Mouse (Mus musculus) neural tube, embryonic 12.5 days (tissue): ENCODE measurements around the gene Aqp2. TPM values are rescaled to one million over a fixed set of nuclear protein-coding genes. Genes with fewer than 3 reads are reported as not detected.

Experiments used
- polyA plus RNA-seq: library from polyadenylated mRNA; unstranded; fragments of >200 nt; fragmentation: Nextera tagmentation; extraction: Ambion mirVana; gene quantifications from 2 replicates; pipeline ENCODE4 v1.2.1, GENCODE M21; 2016

The Aqp2 gene
- polyA plus RNA-seq, 1 experiment from 2014 or later, result not detected

Other genes with a start within 250 kb of the Aqp2 start
- gene Fmnl3, start 208.6 kb upstream of the Aqp2 start, polyA plus RNA-seq, result 15.1 and 16.1 TPM in 2 replicates
- 245 and 247 TPM in 2 replicates for gene Tmbim6, start 186.2 kb upstream of the Aqp2 start, polyA plus RNA-seq
- gene Nckap5l, start 121.3 kb upstream of the Aqp2 start, polyA plus RNA-seq, result 15.4 and 17.2 TPM in 2 replicates
- gene Bcdin3d, start 104.3 kb upstream of the Aqp2 start, polyA plus RNA-seq, result 17.0 and 17.4 TPM in 2 replicates
- gene Faim2, start 50.9 kb upstream of the Aqp2 start, polyA plus RNA-seq, result 6.3 and 6.7 TPM in 2 replicates
- 2.3 and 2.9 TPM in 2 replicates for gene Aqp5, start 11.7 kb downstream of the Aqp2 start, polyA plus RNA-seq
- gene Aqp6, start 22.3 kb downstream of the Aqp2 start, polyA plus RNA-seq, result 0.60 and 1.1 TPM in 2 replicates
- gene Racgap1, start 72.6 kb downstream of the Aqp2 start, polyA plus RNA-seq, result 207 and 218 TPM in 2 replicates
- gene Asic1, start 91.3 kb downstream of the Aqp2 start, polyA plus RNA-seq, result 54.3 and 62.6 TPM in 2 replicates
- gene Smarcd1, start 123.1 kb downstream of the Aqp2 start, polyA plus RNA-seq, result 142 and 146 TPM in 2 replicates
- gene Gm17349, start 126.4 kb downstream of the Aqp2 start, polyA plus RNA-seq, result not detected in 2 replicates
- gene Gpd1, start 138.5 kb downstream of the Aqp2 start, polyA plus RNA-seq, result 0.97 and 1.4 TPM in 2 replicates
- 169 and 170 TPM in 2 replicates for gene Cox14, start 146.6 kb downstream of the Aqp2 start, polyA plus RNA-seq
- 65.6 and 67.3 TPM in 2 replicates for gene Cers5, start 193.8 kb downstream of the Aqp2 start, polyA plus RNA-seq